Mouse (Mus musculus) CH12.LX (cell line): ENCODE data around the gene Reln. TPM values are rescaled to one million over a fixed set of nuclear protein-coding genes. Genes with fewer than 3 reads are reported as not detected.

Experiments used
- DNase-seq: peaks from one replicate; pipeline ENCODE4 v3.0.0-alpha.2; 2013; ENCODE audit errors: extremely low read depth
- H3K27ac ChIP-seq: 2 replicates; pipeline ENCODE4 v1.5.1; 2012; ENCODE audit warnings: low read depth, mild to moderate bottlenecking, control low read depth, moderate library complexity; ENCODE audit not compliant: insufficient read depth
- H3K27me3 ChIP-seq: replicated peaks from 2 replicates; pipeline ENCODE3; 2012; ENCODE audit warnings: inconsistent platforms
- H3K36me3 ChIP-seq, 2 experiments: replicated peaks in 1 of 2; 2 replicates each; pipeline versions ENCODE3 to v1.6.1; 2012; ENCODE audit warnings: inconsistent platforms in 1 of 2, low read length in 1 of 2, mild to moderate bottlenecking in 1 of 2, mixed read lengths in 1 of 2, moderate library complexity in 1 of 2; ENCODE audit not compliant: control insufficient read depth in 1 of 2, insufficient read depth in 1 of 2
- H3K4me1 ChIP-seq, 2 experiments: 2 replicates each; pipeline ENCODE4 v1.6.1; 2012; ENCODE audit warnings: inconsistent platforms in 1 of 2, moderate library complexity in 1 of 2; ENCODE audit not compliant: insufficient read depth in 2 of 2, control insufficient read depth in 1 of 2
- H3K4me2 ChIP-seq: 2 replicates; pipeline ENCODE4 v1.6.1; 2012; ENCODE audit warnings: low read depth, mild to moderate bottlenecking, control low read depth; ENCODE audit not compliant: poor library complexity, insufficient read depth, severe bottlenecking
- H3K4me3 ChIP-seq, 3 experiments: fragments of 150-350 bp in 1 of 3; sonication (generic) in 1 of 3; replicated peaks in 1 of 3; 2 replicates each; pipeline versions ENCODE3 to v1.5.1; 2011 to 2012; ENCODE audit warnings: low read depth in 2 of 3, low read length in 2 of 3, mild to moderate bottlenecking in 2 of 3, moderate library complexity in 2 of 3, control low read depth in 1 of 3, improper control_type of control experiment in 1 of 3, inconsistent platforms in 1 of 3, mixed read lengths in 1 of 3; ENCODE audit not compliant: poor library complexity in 1 of 3
- H3K79me2 ChIP-seq: replicated peaks from 2 replicates; pipeline ENCODE4 v1.6.1; 2012; ENCODE audit warnings: mild to moderate bottlenecking, moderate library complexity; ENCODE audit not compliant: control insufficient read depth, poor library complexity, insufficient read depth, severe bottlenecking; ENCODE audit errors: extremely low read depth
- H3K9ac ChIP-seq: 2 replicates; pipeline ENCODE4 v1.6.1; 2012; ENCODE audit warnings: low read depth, mild to moderate bottlenecking, control low read depth, moderate library complexity; ENCODE audit not compliant: insufficient read depth
- H3K9me3 ChIP-seq: replicated peaks from 2 replicates; pipeline ENCODE3; 2012; ENCODE audit warnings: low read length, inconsistent platforms, mixed read lengths
- CHD1 ChIP-seq: IDR thresholded peaks from 2 replicates; pipeline ENCODE4 v1.6.1; 2012; ENCODE audit warnings: low read depth, low read length, improper control_type of control experiment, inconsistent platforms
- CHD2 ChIP-seq: IDR thresholded peaks from 2 replicates; pipeline ENCODE4 v1.6.1; 2011; ENCODE audit warnings: low read length, improper control_type of control experiment
- CTCF ChIP-seq, 2 experiments: IDR thresholded peaks in 1 of 2; conservative IDR thresholded peaks in 1 of 2; 2 replicates each; pipeline ENCODE4 v1.5.1; 2011 to 2012; ENCODE audit warnings: low read depth in 2 of 2, low read length in 2 of 2, improper control_type of control experiment in 1 of 2, inconsistent platforms in 1 of 2, mild to moderate bottlenecking in 1 of 2, moderate library complexity in 1 of 2
- E2F4 ChIP-seq: IDR thresholded peaks from 2 replicates; pipeline ENCODE4 v1.6.1; 2011; ENCODE audit warnings: low read depth, low read length, improper control_type of control experiment; ENCODE audit not compliant: insufficient replicate concordance
- ELF1 ChIP-seq: IDR thresholded peaks from 2 replicates; pipeline ENCODE4 v1.6.1; 2014; ENCODE audit warnings: low read depth, mild to moderate bottlenecking, inconsistent platforms, low read length, improper control_type of control experiment
- EP300 ChIP-seq: IDR thresholded peaks from 2 replicates; pipeline ENCODE4 v1.6.1; 2011; ENCODE audit warnings: low read length, improper control_type of control experiment
- ETS1 ChIP-seq: conservative IDR thresholded peaks from 2 replicates; pipeline ENCODE4 v1.6.1; 2012; ENCODE audit warnings: low read depth, mild to moderate bottlenecking, inconsistent platforms, low read length, improper control_type of control experiment, moderate library complexity
- HCFC1 ChIP-seq: IDR thresholded peaks from 2 replicates; pipeline ENCODE4 v1.6.1; 2012; ENCODE audit warnings: low read depth, mild to moderate bottlenecking, inconsistent platforms, low read length, improper control_type of control experiment
- IRF4 ChIP-seq: IDR thresholded peaks from 2 replicates; pipeline ENCODE4 v1.6.1; 2014; ENCODE audit warnings: low read depth, mild to moderate bottlenecking, inconsistent platforms, low read length, improper control_type of control experiment
- JUN ChIP-seq: IDR thresholded peaks from 2 replicates; pipeline ENCODE4 v1.6.1; 2011; ENCODE audit warnings: low read depth, mild to moderate bottlenecking, low read length, improper control_type of control experiment, moderate library complexity; ENCODE audit not compliant: insufficient read depth
- JUND ChIP-seq: conservative IDR thresholded peaks from 2 replicates; pipeline ENCODE4 v1.6.1; 2011; ENCODE audit warnings: low read depth, low read length, improper control_type of control experiment
- MAFK ChIP-seq: IDR thresholded peaks from 2 replicates; pipeline ENCODE4 v1.6.1; 2011; ENCODE audit warnings: low read length, improper control_type of control experiment; ENCODE audit not compliant: insufficient replicate concordance
- MAX ChIP-seq: IDR thresholded peaks from 2 replicates; pipeline ENCODE4 v1.6.1; 2011; ENCODE audit warnings: low read length, improper control_type of control experiment
- MAZ ChIP-seq: IDR thresholded peaks from 2 replicates; pipeline ENCODE4 v1.6.1; 2012; ENCODE audit warnings: low read depth, mild to moderate bottlenecking, inconsistent platforms, low read length, improper control_type of control experiment, moderate library complexity
- MXI1 ChIP-seq: IDR thresholded peaks from 2 replicates; pipeline ENCODE4 v1.6.1; 2011; ENCODE audit warnings: mild to moderate bottlenecking, low read depth, low read length, improper control_type of control experiment
- MYC ChIP-seq: IDR thresholded peaks from 2 replicates; pipeline ENCODE4 v1.6.1; 2011; ENCODE audit warnings: low read depth, mild to moderate bottlenecking, improper control_type of control experiment, low read length
- POLR2A ChIP-seq: IDR thresholded peaks from 2 replicates; pipeline ENCODE4 v1.6.1; 2011; ENCODE audit warnings: low read depth, mild to moderate bottlenecking, improper control_type of control experiment, low read length
- POLR2AphosphoS2 ChIP-seq: IDR thresholded peaks from 2 replicates; pipeline ENCODE4 v1.6.1; 2011; ENCODE audit warnings: low read depth, low read length, improper control_type of control experiment
- RCOR1 ChIP-seq: conservative IDR thresholded peaks from 2 replicates; pipeline ENCODE4 v1.6.1; 2012; ENCODE audit warnings: low read depth, mild to moderate bottlenecking, inconsistent platforms, low read length, improper control_type of control experiment
- SIN3A ChIP-seq: IDR thresholded peaks from 2 replicates; pipeline ENCODE4 v1.6.1; 2012; ENCODE audit warnings: low read length, improper control_type of control experiment, inconsistent platforms
- TBP ChIP-seq: conservative IDR thresholded peaks from 2 replicates; pipeline ENCODE4 v1.6.1; 2011; ENCODE audit warnings: low read depth, low read length, improper control_type of control experiment
- ZKSCAN1 ChIP-seq: IDR thresholded peaks from 2 replicates; pipeline ENCODE4 v1.6.1; 2012; ENCODE audit warnings: low read depth, inconsistent platforms, low read length, improper control_type of control experiment, borderline replicate concordance
- ZMIZ1 ChIP-seq: IDR thresholded peaks from 2 replicates; pipeline ENCODE4 v1.6.1; 2012; ENCODE audit warnings: low read depth, mild to moderate bottlenecking, inconsistent platforms, low read length, improper control_type of control experiment
- ZNF384 ChIP-seq: IDR thresholded peaks from 2 replicates; pipeline ENCODE4 v1.6.1; 2012; ENCODE audit warnings: low read depth, low read length, improper control_type of control experiment, inconsistent platforms
- dilution Hi-C: fragments of 300-500 bp; cut with MboI; formaldehyde crosslinking; loops from 2 replicates; pipeline ENCODE4 v1.14.3; 2020; ENCODE audit warnings: low sequenced_read_pairs; ENCODE audit not compliant: extremely low pct_unique_long_range_greater_than_20kb, extremely low pct_ligation_motif_present
- in situ Hi-C: fragments of 300-500 bp; cut with MboI; formaldehyde crosslinking; loops from 3 replicates; pipeline ENCODE4 v1.14.3; 2019; ENCODE audit warnings: low sequenced_read_pairs, low pct_ligation_motif_present, low pct_unique_long_range_greater_than_20kb, mixed read lengths
- polyA plus RNA-seq: library from polyadenylated mRNA; unstranded; fragments of >175 nt; gene quantifications from 2 replicates; pipeline ENCODE4 v1.2.1, GENCODE M21; 2012; ENCODE audit warnings: low read depth; ENCODE audit not compliant: insufficient read length
- total RNA-seq, 2 experiments: library from RNA; depleted of rRNA; stranded (reverse); fragments of 300-350 nt in 1 of 2; fragments of >200 nt in 1 of 2; gene quantifications; 2 replicates each; pipeline ENCODE4 v1.2.3; 2012 to 2014

Gene Reln
- total and polyA plus RNA-seq, 3 experiments: 0.03 to 0.04 TPM; not detected in 1

GRCm38 (mm10) chr5:22303709-22304108 is 40.8 kb downstream of the Reln start:
- in situ Hi-C loops (no loop called here), dilution Hi-C loops (no loop called here)
- no peak overlapping the region for H3K27ac ChIP-seq
- no peaks in the 10 kb centered on the region for H3K4me1 ChIP-seq
- no peak for TF ChIP-seq MYC
- TF ChIP-seq IRF4: no peak
- no peak for TF ChIP-seq ZMIZ1
- TF ChIP-seq ZKSCAN1: no peak
- H3K9ac ChIP-seq: no peak overlapping the region
- no peak overlapping the region for H3K4me2 ChIP-seq
- no peaks in the 10 kb centered on the region for H3K36me3 ChIP-seq
- no peak for DNase-seq
- no peaks in the 10 kb centered on the region for H3K9me3 ChIP-seq
- no peaks in the 10 kb centered on the region for H3K27me3 ChIP-seq
- no peak overlapping the region for H3K4me3 ChIP-seq
- H3K79me2 ChIP-seq: no peaks in the 10 kb centered on the region

GRCm38 (mm10) chr5:22302309-22302708 is 42.2 kb downstream of the Reln start:
- dilution Hi-C loops: no loop called here
- no peak overlapping the region for H3K4me2 ChIP-seq
- in situ Hi-C loops: no loop called here

DNA sequence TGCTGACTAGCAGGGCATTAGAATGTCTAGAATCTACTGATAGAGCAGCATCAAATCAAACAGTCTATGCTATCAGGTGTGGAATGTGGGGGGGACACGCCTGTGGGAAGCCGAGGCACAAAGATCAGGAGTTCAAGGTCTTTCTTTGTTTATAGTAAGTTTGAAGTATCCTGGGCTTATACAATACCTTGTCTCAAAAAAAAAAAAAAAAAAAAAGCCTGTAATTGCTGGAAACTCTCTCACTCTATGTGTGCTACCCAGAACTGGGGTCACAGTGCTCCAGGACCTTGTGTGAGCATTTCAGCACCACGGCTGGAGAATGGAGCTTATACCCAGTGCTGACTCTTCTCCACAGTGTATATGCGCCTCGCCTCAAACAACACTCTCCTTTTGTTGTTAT is 43.7 kb downstream of the Reln start:
- in situ Hi-C loops: no loop called here
- H3K36me3 ChIP-seq: no peaks in the 10 kb centered on the region
- no peaks in the 10 kb centered on the region for H3K79me2 ChIP-seq
- H3K4me3 ChIP-seq: no peak overlapping the region
- TF ChIP-seq TBP (no peak), ZKSCAN1 (no peak), HCFC1 (no peak), POLR2AphosphoS2 (no peak), ZMIZ1 (no peak), CHD1 (no peak), MAZ (no peak), MAX (no peak), E2F4 (no peak), JUN (no peak), MXI1 (no peak), ETS1 (no peak)
- H3K27me3 ChIP-seq: no peaks in the 10 kb centered on the region
- no peaks in the 10 kb centered on the region for H3K9me3 ChIP-seq
- H3K9ac ChIP-seq: no peak overlapping the region
- dilution Hi-C loops: no loop called here
- H3K4me2 ChIP-seq: no peak overlapping the region
- H3K27ac ChIP-seq: no peak overlapping the region
- no peak for DNase-seq
- H3K4me1 ChIP-seq: no peaks in the 10 kb centered on the region

More at GRCm38 (mm10) chr5:22302309-22302708, 42.2 kb downstream of the Reln start:
- TF ChIP-seq EP300: no peak
- no peak for TF ChIP-seq SIN3A
- no peak for TF ChIP-seq POLR2A
- no peak for TF ChIP-seq MAFK
- TF ChIP-seq ELF1: no peak
- TF ChIP-seq ZNF384: no peak
- TF ChIP-seq IRF4: no peak
- TF ChIP-seq MAX: no peak
- TF ChIP-seq CTCF (conservative IDR thresholded peaks at IDR 0.05 in 1 of 2, IDR thresholded peaks at IDR 0.05 in 1 of 2; ENCODE audit: low read depth in 2 of 2, low read length in 2 of 2): no peak
- TF ChIP-seq TBP: no peak
- TF ChIP-seq JUND: no peak
- no peak for TF ChIP-seq ETS1
- no peak for TF ChIP-seq JUN
- TF ChIP-seq MYC: no peak
- TF ChIP-seq RCOR1: no peak
- TF ChIP-seq CHD2: no peak
- TF ChIP-seq, all 38 proteins: peak for 0
- H3K9ac ChIP-seq: no peak overlapping the region
- H3K9me3 ChIP-seq: no peaks in the 10 kb centered on the region
- no peak overlapping the region for H3K27ac ChIP-seq
- H3K36me3 ChIP-seq: no peaks in the 10 kb centered on the region
- H3K4me1 ChIP-seq: no peaks in the 10 kb centered on the region
- H3K4me3 ChIP-seq: no peak overlapping the region
- no peaks in the 10 kb centered on the region for H3K79me2 ChIP-seq
- no peak for DNase-seq
- no peaks in the 10 kb centered on the region for H3K27me3 ChIP-seq
